Mouse (Mus musculus): ENCODE results near the gene Gm45837. TPM values are rescaled to one million over a fixed set of nuclear protein-coding genes. Genes with fewer than 3 reads are reported as not detected.

Gene Gm45837
- polyA plus RNA-seq, 1 experiment from 2014 or later = 3.9 TPM

DNA sequence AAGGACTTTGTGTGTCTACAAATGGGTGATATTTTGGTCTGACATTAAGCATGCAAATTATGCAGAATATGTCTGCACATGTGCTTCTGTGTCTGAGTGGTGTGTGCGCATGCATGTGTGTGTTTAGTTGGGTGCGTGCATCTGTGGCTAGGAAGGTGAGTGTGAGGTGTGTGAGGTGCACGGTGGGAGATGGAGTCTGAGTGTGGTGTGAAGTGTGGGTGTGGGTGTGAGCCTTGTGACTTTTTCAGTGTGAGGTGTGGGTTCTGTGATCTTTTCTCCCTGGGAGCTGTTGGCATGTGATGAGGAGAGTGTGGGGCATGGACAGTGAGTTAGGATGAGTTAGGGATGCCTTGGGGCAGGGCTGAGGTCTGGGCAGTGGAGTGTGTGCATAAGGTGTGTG, 42.6 kb downstream of the Gm45837 start:
- 89% methylated on average over 3 of the region's 3 CpGs for WGBS
- H3K27ac ChIP-seq (ENCODE audit: low read depth) = no peak overlapping the region
- DNase-seq (ENCODE audit: low spot score) = no peak
- H3K9me3 ChIP-seq (ENCODE audit: control insufficient read depth, low read length) = no peaks in the 10 kb centered on the region
- H3K27me3 ChIP-seq (replicated peaks; ENCODE audit: control insufficient read depth, insufficient read depth, low read length) = peaks cover 30% of the 10 kb centered on the region
- no peaks in the 10 kb centered on the region; the same call in 1 of the 2 replicates for H3K4me1 ChIP-seq (replicated peaks; ENCODE audit: control insufficient read depth, insufficient read depth, low read length)
- no peaks in the 10 kb centered on the region for H3K36me3 ChIP-seq (ENCODE audit: control insufficient read depth, insufficient read depth, low read length)
- no peak overlapping the region for H3K4me3 ChIP-seq (ENCODE audit: low read depth, low read length)
- H3K4me2 ChIP-seq (ENCODE audit: low read length) = no peak overlapping the region
- no peak overlapping the region for H3K9ac ChIP-seq (ENCODE audit: low read length)
- no peak for ATAC-seq (replicated peaks; ENCODE audit: low FRiP score, low TSS enrichment, low read depth)

- no peaks in the 10 kb centered on the region; the same call in 1 of the 2 replicates for H3K4me1 ChIP-seq (replicated peaks; ENCODE audit: control insufficient read depth, insufficient read depth, low read length)
- ATAC-seq (replicated peaks; ENCODE audit: low FRiP score, low TSS enrichment, low read depth) (no peak), DNase-seq (ENCODE audit: low spot score) (no peak)
- WGBS = 42% methylated on average over 8 of the region's 8 CpGs
- no peaks in the 10 kb centered on the region for H3K9me3 ChIP-seq (ENCODE audit: control insufficient read depth, low read length)
- H3K27me3 ChIP-seq (replicated peaks; ENCODE audit: control insufficient read depth, insufficient read depth, low read length) = peaks cover 30% of the 10 kb centered on the region
- no peak overlapping the region for H3K9ac ChIP-seq (ENCODE audit: low read length)
- H3K4me2 ChIP-seq (ENCODE audit: low read length) = no peak overlapping the region
- no peaks in the 10 kb centered on the region for H3K36me3 ChIP-seq (ENCODE audit: control insufficient read depth, insufficient read depth, low read length)
- H3K27ac ChIP-seq (ENCODE audit: low read depth) = no peak overlapping the region
- H3K4me3 ChIP-seq (ENCODE audit: low read depth, low read length) = no peak overlapping the region
These were observed 43.0 kb downstream of the Gm45837 start for GRCm38 (mm10) chr7:101453725-101454124.

GRCm38 (mm10) chr7:101454479-101454878, 43.8 kb downstream of the Gm45837 start:
- ATAC-seq (replicated peaks; ENCODE audit: low FRiP score, low TSS enrichment, low read depth) (no peak), DNase-seq (ENCODE audit: low spot score) (no peak)
- 88% methylated on average over 9 of the region's 9 CpGs for WGBS
- no peaks in the 10 kb centered on the region for H3K9me3 ChIP-seq (ENCODE audit: control insufficient read depth, low read length)
- H3K27ac ChIP-seq (ENCODE audit: low read depth) = no peak overlapping the region
- no peak overlapping the region for H3K4me3 ChIP-seq (ENCODE audit: low read depth, low read length)
- peaks cover 27% of the 10 kb centered on the region for H3K27me3 ChIP-seq (replicated peaks; ENCODE audit: control insufficient read depth, insufficient read depth, low read length)
- H3K4me2 ChIP-seq (ENCODE audit: low read length) = no peak overlapping the region
- no peak overlapping the region for H3K9ac ChIP-seq (ENCODE audit: low read length)
- H3K36me3 ChIP-seq (ENCODE audit: control insufficient read depth, insufficient read depth, low read length) = no peaks in the 10 kb centered on the region
- no peaks in the 10 kb centered on the region; the same call in 1 of the 2 replicates for H3K4me1 ChIP-seq (replicated peaks; ENCODE audit: control insufficient read depth, insufficient read depth, low read length)

DNA sequence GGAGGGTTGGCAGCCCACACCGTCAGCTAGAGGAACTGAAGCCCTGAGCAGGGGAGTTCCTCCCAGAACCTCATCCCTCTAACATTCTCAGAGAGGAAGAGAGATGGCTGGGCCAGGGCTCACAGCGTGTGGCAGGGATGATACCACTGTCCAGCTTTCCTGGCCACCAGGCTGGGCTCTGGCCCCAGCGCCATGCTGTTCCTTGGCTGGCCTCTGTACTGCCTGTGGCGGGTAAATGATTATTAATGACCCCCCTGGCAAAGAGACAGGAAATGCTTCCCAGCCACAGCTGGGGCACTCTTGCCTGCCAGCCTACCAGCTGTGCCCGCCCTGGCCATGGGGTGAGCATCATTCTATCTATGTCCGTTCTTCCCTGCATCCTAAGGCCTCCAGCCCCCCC, 44.5 kb downstream of the Gm45837 start:
- Histone ChIP-seq H3K4me2 (ENCODE audit: low read length) (no peak overlapping the region), H3K36me3 (ENCODE audit: control insufficient read depth, insufficient read depth, low read length) (no peaks in the 10 kb centered on the region), H3K27me3 (replicated peaks; ENCODE audit: control insufficient read depth, insufficient read depth, low read length) (peaks cover 26% of the 10 kb centered on the region), H3K4me1 (replicated peaks; ENCODE audit: control insufficient read depth, insufficient read depth, low read length) (peaks cover under 1% of the 10 kb centered on the region; the same call in 1 of the 2 replicates), H3K9me3 (ENCODE audit: control insufficient read depth, low read length) (no peaks in the 10 kb centered on the region), H3K27ac (ENCODE audit: low read depth) (no peak overlapping the region), H3K9ac (ENCODE audit: low read length) (no peak overlapping the region), H3K4me3 (ENCODE audit: low read depth, low read length) (no peak overlapping the region)
- ATAC-seq (replicated peaks; ENCODE audit: low FRiP score, low TSS enrichment, low read depth) = no peak
- WGBS = 84% methylated on average over 6 of the region's 6 CpGs
- no peak for DNase-seq (ENCODE audit: low spot score)

GRCm38 (mm10) chr7:101456318-101456717, 45.6 kb downstream of the Gm45837 start:
- Histone ChIP-seq H3K9ac (ENCODE audit: low read length) (no peak overlapping the region), H3K27me3 (replicated peaks; ENCODE audit: control insufficient read depth, insufficient read depth, low read length) (peaks cover 24% of the 10 kb centered on the region), H3K36me3 (ENCODE audit: control insufficient read depth, insufficient read depth, low read length) (no peaks in the 10 kb centered on the region), H3K9me3 (ENCODE audit: control insufficient read depth, low read length) (no peaks in the 10 kb centered on the region), H3K27ac (ENCODE audit: low read depth) (no peak overlapping the region), H3K4me2 (ENCODE audit: low read length) (no peak overlapping the region), H3K4me3 (ENCODE audit: low read depth, low read length) (no peak overlapping the region), H3K4me1 (replicated peaks; ENCODE audit: control insufficient read depth, insufficient read depth, low read length) (peaks cover 6% of the 10 kb centered on the region; the same call in 1 of the 2 replicates)
- WGBS = 73% methylated on average over 4 of the region's 4 CpGs
- ATAC-seq (replicated peaks; ENCODE audit: low FRiP score, low TSS enrichment, low read depth) = no peak
- no peak for DNase-seq (ENCODE audit: low spot score)

DNA sequence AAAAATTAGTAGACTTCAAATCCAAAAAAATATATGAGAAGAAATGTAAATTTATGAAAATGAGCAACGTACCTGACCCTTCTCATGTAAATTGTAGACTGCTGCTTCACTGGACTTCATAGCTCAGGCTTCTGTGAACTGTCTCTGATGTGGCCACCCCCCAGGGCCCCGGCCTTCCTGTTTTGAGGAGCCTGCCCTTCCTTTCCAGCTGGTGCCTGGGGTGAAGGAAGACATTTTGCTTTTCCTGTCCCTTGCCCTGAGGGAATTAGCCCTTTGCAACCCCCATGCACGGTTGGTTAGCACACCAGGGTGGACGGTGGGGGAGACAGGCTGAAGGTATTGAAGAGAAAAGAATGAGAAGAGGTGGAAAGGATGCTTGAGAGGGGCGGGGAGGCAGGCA, 46.1 kb downstream of the Gm45837 start:
- peaks cover 6% of the 10 kb centered on the region; the same call in 1 of the 2 replicates for H3K4me1 ChIP-seq (replicated peaks; ENCODE audit: control insufficient read depth, insufficient read depth, low read length)
- peaks cover 19% of the 10 kb centered on the region for H3K27me3 ChIP-seq (replicated peaks; ENCODE audit: control insufficient read depth, insufficient read depth, low read length)
- DNase-seq (ENCODE audit: low spot score) = no peak
- 53% methylated on average over 5 of the region's 5 CpGs for WGBS
- H3K9ac ChIP-seq (ENCODE audit: low read length) = no peak overlapping the region
- ATAC-seq (replicated peaks; ENCODE audit: low FRiP score, low TSS enrichment, low read depth) = no peak
- no peak overlapping the region for H3K4me3 ChIP-seq (ENCODE audit: low read depth, low read length)
- H3K4me2 ChIP-seq (ENCODE audit: low read length) = no peak overlapping the region
- no peaks in the 10 kb centered on the region for H3K9me3 ChIP-seq (ENCODE audit: control insufficient read depth, low read length)
- no peak overlapping the region for H3K27ac ChIP-seq (ENCODE audit: low read depth)
- H3K36me3 ChIP-seq (ENCODE audit: control insufficient read depth, insufficient read depth, low read length) = no peaks in the 10 kb centered on the region

DNA sequence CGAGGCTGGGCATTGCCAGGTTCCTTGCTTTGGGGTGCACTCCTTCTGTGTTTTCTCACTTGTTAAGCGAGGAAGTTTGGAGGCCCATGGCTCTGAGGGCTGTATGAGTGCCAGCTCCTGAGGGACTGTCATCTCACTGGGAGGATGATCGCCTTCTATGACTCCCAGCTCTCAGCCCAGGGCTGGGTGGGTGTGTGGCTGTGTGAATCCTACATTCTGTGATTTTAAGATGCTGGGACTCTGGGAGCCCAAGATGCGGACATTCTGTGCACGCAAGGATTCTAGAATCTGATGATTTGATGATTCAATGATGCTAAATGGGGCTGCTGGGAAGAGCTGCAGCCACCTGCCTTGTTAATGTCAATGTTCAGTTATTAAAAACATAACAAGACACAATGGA, 46.6 kb downstream of the Gm45837 start:
- 75% methylated on average over 5 of the region's 5 CpGs for WGBS
- Histone ChIP-seq H3K4me3 (ENCODE audit: low read depth, low read length) (no peak overlapping the region), H3K9me3 (ENCODE audit: control insufficient read depth, low read length) (no peaks in the 10 kb centered on the region), H3K27ac (ENCODE audit: low read depth) (no peak overlapping the region), H3K9ac (ENCODE audit: low read length) (no peak overlapping the region), H3K4me2 (ENCODE audit: low read length) (no peak overlapping the region), H3K36me3 (ENCODE audit: control insufficient read depth, insufficient read depth, low read length) (no peaks in the 10 kb centered on the region), H3K27me3 (replicated peaks; ENCODE audit: control insufficient read depth, insufficient read depth, low read length) (peaks cover 14% of the 10 kb centered on the region), H3K4me1 (replicated peaks; ENCODE audit: control insufficient read depth, insufficient read depth, low read length) (peaks cover 8% of the 10 kb centered on the region; the same call in 1 of the 2 replicates)
- DNase-seq (ENCODE audit: low spot score) (no peak), ATAC-seq (replicated peaks; ENCODE audit: low FRiP score, low TSS enrichment, low read depth) (no peak)

GRCm38 (mm10) chr7:101457801-101458200, 47.1 kb downstream of the Gm45837 start:
- Histone ChIP-seq H3K36me3 (ENCODE audit: control insufficient read depth, insufficient read depth, low read length) (no peaks in the 10 kb centered on the region), H3K9ac (ENCODE audit: low read length) (no peak overlapping the region), H3K4me2 (ENCODE audit: low read length) (no peak overlapping the region), H3K4me1 (replicated peaks; ENCODE audit: control insufficient read depth, insufficient read depth, low read length) (peaks cover 9% of the 10 kb centered on the region; the same call in 1 of the 2 replicates), H3K9me3 (ENCODE audit: control insufficient read depth, low read length) (no peaks in the 10 kb centered on the region), H3K27ac (ENCODE audit: low read depth) (no peak overlapping the region), H3K27me3 (replicated peaks; ENCODE audit: control insufficient read depth, insufficient read depth, low read length) (peaks cover 9% of the 10 kb centered on the region), H3K4me3 (ENCODE audit: low read depth, low read length) (no peak overlapping the region)
- 52% methylated on average over 8 of the region's 8 CpGs for WGBS
- DNase-seq (ENCODE audit: low spot score) (no peak), ATAC-seq (replicated peaks; ENCODE audit: low FRiP score, low TSS enrichment, low read depth) (no peak)

- peaks cover 4% of the 10 kb centered on the region; the same call in 1 of the 2 replicates for H3K27me3 ChIP-seq (replicated peaks; ENCODE audit: control insufficient read depth, insufficient read depth, low read length)
- H3K36me3 ChIP-seq (ENCODE audit: control insufficient read depth, insufficient read depth, low read length) = no peaks in the 10 kb centered on the region
- no peak overlapping the region for H3K9ac ChIP-seq (ENCODE audit: low read length)
- no peak overlapping the region for H3K4me3 ChIP-seq (ENCODE audit: low read depth, low read length)
- no peak overlapping the region for H3K4me2 ChIP-seq (ENCODE audit: low read length)
- 63% methylated on average over 4 of the region's 4 CpGs for WGBS
- peaks cover 9% of the 10 kb centered on the region; the same call in 1 of the 2 replicates for H3K4me1 ChIP-seq (replicated peaks; ENCODE audit: control insufficient read depth, insufficient read depth, low read length)
- no peak overlapping the region for H3K27ac ChIP-seq (ENCODE audit: low read depth)
- no peaks in the 10 kb centered on the region for H3K9me3 ChIP-seq (ENCODE audit: control insufficient read depth, low read length)
- no peak for DNase-seq (ENCODE audit: low spot score)
- ATAC-seq (replicated peaks; ENCODE audit: low FRiP score, low TSS enrichment, low read depth) = no peak
These were observed 47.6 kb downstream of the Gm45837 start for GRCm38 (mm10) chr7:101458278-101458781.
